Mouse (Mus musculus): Measurements from ENCODE around the gene Heyl. TPM values are rescaled to one million over a fixed set of nuclear protein-coding genes. Genes with fewer than 3 reads are reported as not detected.
A peak's percentile ranks its signal among the peaks of the same experiment; 100 is the strongest.
"Not testable (repeated sequence)": the region's sequence is repeated elsewhere in the genome, so short reads cannot be mapped to it uniquely, and the experiment has no call there.

Gene Heyl
- polyA plus RNA-seq, 1 experiment from 2014 or later: 34.9 TPM

- ATAC-seq (ENCODE audit: insufficient read depth) (no peak), DNase-seq (no peak)
- Histone ChIP-seq H3K4me3 (ENCODE audit: low read depth, low read length) (no peak within 1 kb of the TSS), H3K27me3 (ENCODE audit: insufficient read depth, low read length) (no peaks in the 10 kb centered on the region), H3K9ac (no peak within 1 kb of the TSS), H3K27ac (ENCODE audit: low read depth) (no peak within 1 kb of the TSS), H3K36me3 (ENCODE audit: insufficient read depth) (no peaks in the 10 kb centered on the region), H3K4me2 (no peak within 1 kb of the TSS), H3K4me1 (ENCODE audit: insufficient read depth) (no peaks in the 10 kb centered on the region), H3K9me3 (ENCODE audit: low read depth, low read length) (no peaks in the 10 kb centered on the region)
- TF ChIP-seq CTCF (IDR thresholded peaks at IDR 0.05; ENCODE audit: low read depth): no peak
- WGBS: 62% methylated on average over 5 of the region's 5 CpGs
Observed at GRCm38 (mm10) chr4:123261721-123262401, 28.5 kb downstream of the Heyl start, which contains the start of gene Pabpc4. Gene Pabpc4 (plus strand): TSS chr4:123262351.

GRCm38 (mm10) chr4:123271063-123271462 lies 37.7 kb downstream of the Heyl start:
- no peak for ATAC-seq (ENCODE audit: insufficient read depth)
- Histone ChIP-seq H3K27me3 (ENCODE audit: insufficient read depth, low read length) (no peaks in the 10 kb centered on the region), H3K27ac (ENCODE audit: low read depth) (no peak overlapping the region), H3K9me3 (ENCODE audit: low read depth, low read length) (no peaks in the 10 kb centered on the region), H3K9ac (no peak overlapping the region), H3K4me3 (ENCODE audit: low read depth, low read length) (no peak overlapping the region), H3K36me3 (ENCODE audit: insufficient read depth) (no peaks in the 10 kb centered on the region), H3K4me2 (no peak overlapping the region), H3K4me1 (ENCODE audit: insufficient read depth) (no peaks in the 10 kb centered on the region)
- no peak for TF ChIP-seq CTCF (IDR thresholded peaks at IDR 0.05; ENCODE audit: low read depth)
- no peak for DNase-seq
- 88% methylated on average over 3 of the region's 3 CpGs for WGBS

- ATAC-seq (ENCODE audit: insufficient read depth): no peak
- no peak overlapping the region for H3K4me3 ChIP-seq (ENCODE audit: low read depth, low read length)
- no peak for TF ChIP-seq CTCF (IDR thresholded peaks at IDR 0.05; ENCODE audit: low read depth)
- no peak for DNase-seq
- peaks cover 4% of the 10 kb centered on the region; the same call in 1 of the 2 replicates for H3K36me3 ChIP-seq (ENCODE audit: insufficient read depth)
- no peak overlapping the region for H3K9ac ChIP-seq
- H3K9me3 ChIP-seq (ENCODE audit: low read depth, low read length): no peaks in the 10 kb centered on the region
- 64% methylated on average over 3 of the region's 3 CpGs for WGBS
- no peak overlapping the region for H3K4me2 ChIP-seq
- H3K27ac ChIP-seq (ENCODE audit: low read depth): no peak overlapping the region
- no peaks in the 10 kb centered on the region for H3K27me3 ChIP-seq (ENCODE audit: insufficient read depth, low read length)
- peaks cover 8% of the 10 kb centered on the region for H3K4me1 ChIP-seq (ENCODE audit: insufficient read depth)
Observed at GRCm38 (mm10) chr4:123280117-123280516, 46.8 kb downstream of the Heyl start.

- WGBS: under 1% methylated on average over 25 of the region's 25 CpGs
- peak overlapping the region; percentile 96 for H3K4me2 ChIP-seq
Observed at GRCm38 (mm10) chr4:123282500-123282899, 49.1 kb downstream of the Heyl start.

GRCm38 (mm10) chr4:123282915-123283674 lies 49.7 kb downstream of the Heyl start:
- ATAC-seq (ENCODE audit: insufficient read depth) (peak; percentile 75), DNase-seq (peak; percentile 46)
- Histone ChIP-seq H3K9ac (peak overlapping the region; percentile 65), H3K27ac (ENCODE audit: low read depth) (peak overlapping the region; percentile 34; the same call in 1 of the 2 replicates), H3K36me3 (ENCODE audit: insufficient read depth) (peaks cover 31% of the 10 kb centered on the region), H3K4me2 (peak overlapping the region; percentile 96), H3K4me3 (ENCODE audit: low read depth, low read length) (peak overlapping the region; percentile 59)
- H3K4me1 ChIP-seq (ENCODE audit: insufficient read depth); H3K9me3 ChIP-seq (ENCODE audit: low read depth, low read length); H3K27me3 ChIP-seq (ENCODE audit: insufficient read depth, low read length): not testable (repeated sequence)
- WGBS: under 1% methylated on average over 46 of the region's 55 CpGs

More at GRCm38 (mm10) chr4:123282500-123282899, 49.1 kb downstream of the Heyl start:
- DNase-seq (peak; percentile 94), ATAC-seq (ENCODE audit: insufficient read depth) (peak; percentile 97)
- peak overlapping the region; percentile 65 for H3K9ac ChIP-seq
- TF ChIP-seq CTCF (IDR thresholded peaks at IDR 0.05; ENCODE audit: low read depth): peak; percentile 84
- H3K4me3 ChIP-seq (ENCODE audit: low read depth, low read length): peak overlapping the region; percentile 59
- H3K27me3 ChIP-seq (ENCODE audit: insufficient read depth, low read length): no peaks in the 10 kb centered on the region
- peaks cover 9% of the 10 kb centered on the region for H3K4me1 ChIP-seq (ENCODE audit: insufficient read depth)
- H3K36me3 ChIP-seq (ENCODE audit: insufficient read depth): peaks cover 25% of the 10 kb centered on the region
- H3K27ac ChIP-seq (ENCODE audit: low read depth): peak overlapping the region; percentile 34; the same call in 1 of the 2 replicates
- no peaks in the 10 kb centered on the region for H3K9me3 ChIP-seq (ENCODE audit: low read depth, low read length)

- H3K27ac ChIP-seq (ENCODE audit: low read depth): peak overlapping the region; percentile 24; the same call in 1 of the 2 replicates
- 2% methylated on average over 10 of the region's 15 CpGs for WGBS
- H3K27me3 ChIP-seq (ENCODE audit: insufficient read depth, low read length); H3K4me1 ChIP-seq (ENCODE audit: insufficient read depth); H3K9me3 ChIP-seq (ENCODE audit: low read depth, low read length): not testable (repeated sequence)
- ATAC-seq (ENCODE audit: insufficient read depth): peak; percentile 35; the same call in 1 of the 2 replicates
- peaks cover 37% of the 10 kb centered on the region for H3K36me3 ChIP-seq (ENCODE audit: insufficient read depth)
- peak; percentile 32 for DNase-seq
- H3K4me2 ChIP-seq: peak overlapping the region; percentile 96
- peak overlapping the region; percentile 65 for H3K9ac ChIP-seq
- peak overlapping the region; percentile 59 for H3K4me3 ChIP-seq (ENCODE audit: low read depth, low read length)
Observed at GRCm38 (mm10) chr4:123283675-123284064, 50.3 kb downstream of the Heyl start.

Data from lung, embryonic 14.5 days (tissue).